Comparison of ENCODE assay signal across 9 mouse cellular contexts in the genomic region with DNA sequence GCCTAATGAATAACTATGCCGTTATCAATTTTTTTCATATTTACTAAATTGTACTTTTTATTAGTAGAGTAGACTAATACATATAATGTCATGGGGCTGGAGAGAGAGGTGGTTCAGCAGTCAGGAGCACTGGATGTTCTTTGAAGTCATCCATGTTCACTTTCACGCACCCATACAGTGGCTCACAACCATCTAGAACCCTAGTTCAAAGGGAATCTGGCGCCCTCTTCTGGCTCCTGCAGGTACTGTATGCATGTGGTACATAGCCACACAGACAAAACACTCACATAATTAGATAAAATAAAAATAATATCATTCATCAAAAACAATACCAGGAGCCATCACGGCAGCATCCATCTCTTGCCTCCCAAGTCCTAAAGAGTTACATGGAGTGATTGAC. TPM values are rescaled to one million over a fixed set of nuclear protein-coding genes. Genes with fewer than 3 reads are reported as not detected.
DNase-seq lines count a peak whose midpoint lies in the region; ATAC-seq and TF ChIP-seq lines count a peak whose summit lies in the region.
"Had no signal": no experiment of that assay in that cellular context is flagged by ENCODE, and none has a peak within 500 bp of the region (broad histone marks: within the 10 kb centered on the region; RNA-seq: fewer than 3 reads in every experiment).

No protein-coding gene starts in this region.

- H3K4me3 ChIP-seq in lung, postnatal 0 days (ENCODE audit: low read depth, low read length) = no peak overlapping the region
- H3K4me3 ChIP-seq: hindbrain, embryonic 15.5 days had no signal

- no peak overlapping the region for H3K9ac ChIP-seq in lung, postnatal 0 days (replicated peaks; ENCODE audit: low read depth)
- H3K9ac ChIP-seq: hindbrain, embryonic 15.5 days had no signal

- H3K4me1 ChIP-seq in lung, postnatal 0 days (ENCODE audit: insufficient read depth, low read depth, low read length) = no peaks in the 10 kb centered on the region
- H3K4me1 ChIP-seq: hindbrain, embryonic 15.5 days had no signal

- no peak for TF ChIP-seq EP300 in lung, postnatal 0 days (IDR thresholded peaks at IDR 0.05)

- WGBS in lung, postnatal 0 days = 73% methylated on average over 4 of the region's 4 CpGs

- H3K4me2 ChIP-seq in lung, postnatal 0 days (replicated peaks; ENCODE audit: low read depth, low read length) = no peak overlapping the region
- H3K4me2 ChIP-seq: hindbrain, embryonic 15.5 days had no signal

- H3K27me3 ChIP-seq in lung, postnatal 0 days (replicated peaks; ENCODE audit: insufficient read depth, low read length) = no peaks in the 10 kb centered on the region
- H3K27me3 ChIP-seq: hindbrain, embryonic 15.5 days had no signal

- no peaks in the 10 kb centered on the region for H3K9me3 ChIP-seq in lung, postnatal 0 days (ENCODE audit: low read length)
- H3K9me3 ChIP-seq: hindbrain, embryonic 15.5 days had no signal

- no peak for ATAC-seq in lung, postnatal 0 days
- ATAC-seq in erythroid progenitor cell, adult 5-6 weeks (replicated peaks; ENCODE audit: low FRiP score, poor library complexity, severe bottlenecking) = peak; percentile 46; the same call in 1 of the 2 replicates
- no peak for ATAC-seq in monocyte, adult 5-6 weeks (replicated peaks; ENCODE audit: insufficient number of reproducible peaks, low FRiP score, low TSS enrichment, poor library complexity, severe bottlenecking)

- H3K27ac ChIP-seq in lung, postnatal 0 days (ENCODE audit: low read length) = no peak overlapping the region
- H3K27ac ChIP-seq: hindbrain, embryonic 15.5 days had no signal

- peak; percentile 21 for DNase-seq in embryo, embryonic 10.5 days (ENCODE audit: low spot score)
- no peak for DNase-seq in embryo, embryonic 9.5 days (ENCODE audit: extremely low spot score)
- no peak for DNase-seq in lung, postnatal 0 days (ENCODE audit: low spot score)
- DNase-seq in lung, postnatal 4 days = no peak
- peak; percentile 57 for DNase-seq in testis, postnatal 10 days (ENCODE audit: low spot score)
- no peak for DNase-seq in urinary bladder, adult 18-20 months (ENCODE audit: low spot score in 2 of 2)

- peak; percentile 55 for TF ChIP-seq CTCF in lung, postnatal 0 days (IDR thresholded peaks at IDR 0.05)

- H3K36me3 ChIP-seq in lung, postnatal 0 days (ENCODE audit: insufficient read depth, low read length) = no peaks in the 10 kb centered on the region

RNA-seq across cellular contexts. Expression of gene Mtrf1l, which starts 36.0 kb away (rescaled TPM):
- 13.1 and 13.7 TPM in 2 replicates for polyA plus RNA-seq in lung, postnatal 0 days (2015; fragmentation: Nextera tagmentation; extraction: Ambion mirVana)
- total RNA-seq in erythroid progenitor cell, adult 5-6 weeks (2015; ENCODE audit: low replicate concordance) = 23.5 and 37.8 TPM in 2 replicates
- total RNA-seq in erythroid progenitor cell, adult 5-6 weeks (2017; ENCODE audit: low replicate concordance) = 50.7 and 100 TPM in 2 replicates
- total RNA-seq in monocyte, adult 5-6 weeks (2017) = 8.6 to 33.0 TPM (median 15.9 TPM) in 3 replicates

RNA-seq across cellular contexts. Expression of gene Fbxo5, which starts 54.3 kb away (rescaled TPM):
- polyA plus RNA-seq in lung, postnatal 0 days (2015; fragmentation: Nextera tagmentation; extraction: Ambion mirVana) = 8.4 TPM in 2 replicates
- 201 and 247 TPM in 2 replicates for total RNA-seq in erythroid progenitor cell, adult 5-6 weeks (2015; ENCODE audit: low replicate concordance)
- total RNA-seq in erythroid progenitor cell, adult 5-6 weeks (2017; ENCODE audit: low replicate concordance) = 178 and 231 TPM in 2 replicates
- total RNA-seq in monocyte, adult 5-6 weeks (2017) = 4.9 to 5.9 TPM (median 5.1 TPM) in 3 replicates

Comparison
In these comparisons a context has a peak if more than half of its experiments do, and no peak if none do; other contexts are left out.
1. DNase-seq: peak in embryo, embryonic 10.5 days (single experiment) and testis, postnatal 10 days (single experiment); none in embryo, embryonic 9.5 days (single experiment), lung, postnatal 0 days (single experiment), lung, postnatal 4 days (0 of 2) and urinary bladder, adult 18-20 months (0 of 2).
2. RNA of gene Fbxo5, which starts 54.3 kb away (total RNA-seq): 178 to 247 TPM in erythroid progenitor cell, adult 5-6 weeks; 4.9 to 5.9 TPM in monocyte, adult 5-6 weeks; every median in the first group is over 10 times any median in the second.